Mouse (Mus musculus): ENCODE measurements around the gene Prdx3.

Prdx3 gene

DNA sequence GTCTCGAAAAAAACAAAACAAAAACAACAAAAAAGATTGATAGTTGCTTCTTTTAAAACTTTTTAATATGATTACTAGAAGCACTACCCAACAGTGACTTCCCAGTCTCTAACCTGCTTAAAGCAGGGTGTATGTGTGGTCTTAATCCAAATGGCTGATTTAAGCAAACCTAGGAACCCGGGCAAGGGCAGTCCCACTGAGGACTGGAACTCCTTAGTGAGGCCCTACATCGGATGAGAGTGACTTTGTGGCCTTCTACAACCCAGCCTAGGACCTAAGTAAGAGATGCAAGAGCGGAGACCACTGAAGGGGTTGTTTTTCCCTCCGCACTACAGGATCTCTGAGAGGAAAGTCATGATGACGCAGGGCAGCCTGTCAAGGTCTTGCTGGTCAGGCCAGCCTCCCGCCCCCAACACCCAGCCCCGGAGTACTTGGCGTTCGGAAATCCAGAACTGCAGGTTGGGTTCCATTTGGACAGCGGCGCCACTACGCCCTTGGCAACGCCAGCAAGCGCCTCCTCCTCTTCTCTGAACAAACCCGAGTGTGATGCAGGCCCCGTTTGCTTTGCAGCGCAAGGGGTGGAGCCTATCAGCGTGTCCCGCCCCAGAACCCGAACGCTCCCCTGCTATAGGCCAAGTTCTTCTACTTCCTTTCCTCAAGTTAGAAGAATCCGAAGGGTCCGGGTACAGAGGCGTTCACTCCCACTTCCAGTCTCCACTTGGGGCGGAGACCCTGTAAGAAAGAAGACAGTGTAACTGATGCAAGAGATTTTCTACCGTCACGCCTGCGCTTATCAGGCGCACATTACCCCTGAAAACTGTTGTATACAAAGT is 13.3 kb downstream of the Prdx3 start, which contains the start of gene Sfxn4:
Sfxn4 (minus strand) TSS at position 612 of the 833 bp plus-strand sequence.
- DNase-seq: peak; percentile 100

GRCm38 (mm10) chr19:60845731-60846130 is 28.6 kb downstream of the Prdx3 start:
- DNase-seq: peak; percentile 16

DNA sequence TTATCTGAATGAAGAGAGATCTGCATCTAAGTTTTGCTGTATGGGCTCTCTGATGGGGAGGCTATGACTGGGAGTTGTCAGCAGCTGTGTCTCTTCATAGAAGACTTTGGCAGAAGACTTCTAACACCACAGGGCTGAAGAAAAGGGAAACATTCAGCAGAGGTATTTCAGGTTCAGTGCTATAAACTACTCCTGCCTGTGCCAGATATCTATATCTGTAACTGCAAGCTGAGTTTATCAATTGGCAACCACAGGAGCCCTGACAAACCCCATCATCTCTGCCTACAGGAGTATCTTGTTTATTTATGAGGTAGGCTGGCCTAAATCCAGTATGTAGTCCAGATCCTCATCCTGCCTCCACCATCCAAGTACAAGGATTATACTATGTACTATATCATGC is 31.0 kb downstream of the Prdx3 start:
- DNase-seq: peak; percentile 40

- DNase-seq: peak; percentile 92
Measured at GRCm38 (mm10) chr19:60837747-60838146, 36.6 kb downstream of the Prdx3 start.

GRCm38 (mm10) chr19:60818677-60819076 is 55.7 kb downstream of the Prdx3 start:
- no peak for DNase-seq
